Mouse (Mus musculus): ENCODE measurements around the gene Tmem233. TPM values are rescaled to one million over a fixed set of nuclear protein-coding genes. Genes with fewer than 3 reads are reported as not detected.
A peak's percentile ranks its signal among the peaks of the same experiment; 100 is the strongest.

Gene Tmem233
- not detected in 2 replicates for polyA plus RNA-seq (2015; fragmentation: Nextera tagmentation; extraction: Ambion mirVana)

DNA sequence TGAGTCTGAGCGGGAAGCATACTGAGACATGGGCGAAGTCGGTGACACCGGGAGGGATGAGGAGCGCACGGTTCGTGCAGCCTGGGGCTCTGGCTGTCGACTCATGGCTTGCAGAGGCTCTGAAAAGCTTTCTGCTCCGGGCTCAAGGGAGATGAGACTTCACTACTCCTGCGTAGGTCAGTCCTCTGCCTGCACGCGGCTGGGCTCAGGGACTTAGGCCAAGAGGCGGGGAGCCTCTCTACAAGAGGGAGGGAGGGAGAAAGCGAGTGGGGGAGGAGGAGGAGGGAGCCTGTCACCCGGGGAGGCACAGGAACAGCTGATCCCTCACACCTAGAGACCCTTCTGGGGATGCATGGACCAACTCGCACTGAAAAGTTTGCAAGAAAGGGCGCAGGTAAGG is at the start of gene Tmem233:
Gene Tmem233 (minus strand): TSS at position 164 of the 400 bp plus-strand sequence.
- H3K4me3 ChIP-seq (ENCODE audit: low read depth, low read length), result no peak within 1 kb of the TSS
- no peaks in the 10 kb centered on the region for H3K36me3 ChIP-seq (ENCODE audit: control insufficient read depth, insufficient read depth)
- no peaks in the 10 kb centered on the region for H3K4me1 ChIP-seq (replicated peaks; ENCODE audit: control insufficient read depth, insufficient read depth, low read length)
- H3K27me3 ChIP-seq (replicated peaks; ENCODE audit: control insufficient read depth, insufficient read depth, low read length), result no peaks in the 10 kb centered on the region; the same call in 1 of the 2 replicates
- H3K4me2 ChIP-seq (replicated peaks; ENCODE audit: low read depth), result no peak within 1 kb of the TSS
- H3K9ac ChIP-seq (ENCODE audit: low read depth, low read length), result no peak within 1 kb of the TSS
- WGBS, result 15% methylated on average over 17 of the region's 17 CpGs
- TF ChIP-seq CTCF (IDR thresholded peaks at IDR 0.05; ENCODE audit: low read depth), result no peak
- no peaks in the 10 kb centered on the region for H3K9me3 ChIP-seq (ENCODE audit: control insufficient read depth)
- H3K27ac ChIP-seq (ENCODE audit: low read depth, low read length), result no peak within 1 kb of the TSS
- no peak for ATAC-seq

DNA sequence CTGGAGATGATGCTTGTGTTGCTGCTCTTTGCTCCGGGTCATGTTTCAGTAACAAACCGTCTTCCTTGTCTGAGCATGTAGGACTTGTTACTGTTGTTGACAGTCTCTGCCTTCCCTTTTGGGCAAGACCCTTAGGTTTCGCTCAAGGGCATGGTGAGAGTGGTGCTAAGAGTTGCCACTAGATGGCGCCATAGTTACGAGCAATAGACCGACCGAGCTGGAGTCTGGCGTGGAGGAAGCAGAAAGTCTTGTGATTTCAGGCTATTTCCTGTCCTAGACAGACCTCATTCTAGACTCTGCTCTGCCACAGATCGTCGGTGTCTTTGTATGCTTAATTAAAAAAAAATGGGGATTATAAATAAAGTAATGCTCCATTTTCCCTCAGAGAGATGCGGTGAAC is 40.3 kb upstream of the Tmem233 start:
- Histone ChIP-seq H3K36me3 (ENCODE audit: control insufficient read depth, insufficient read depth) (no peaks in the 10 kb centered on the region), H3K9me3 (ENCODE audit: control insufficient read depth) (no peaks in the 10 kb centered on the region), H3K9ac (ENCODE audit: low read depth, low read length) (no peak overlapping the region), H3K4me2 (replicated peaks; ENCODE audit: low read depth) (no peak overlapping the region), H3K4me3 (ENCODE audit: low read depth, low read length) (no peak overlapping the region), H3K27me3 (replicated peaks; ENCODE audit: control insufficient read depth, insufficient read depth, low read length) (no peaks in the 10 kb centered on the region), H3K27ac (ENCODE audit: low read depth, low read length) (no peak overlapping the region), H3K4me1 (replicated peaks; ENCODE audit: control insufficient read depth, insufficient read depth, low read length) (no peaks in the 10 kb centered on the region)
- TF ChIP-seq CTCF (IDR thresholded peaks at IDR 0.05; ENCODE audit: low read depth), result peak; percentile 94
- 12% methylated on average over 11 of the region's 11 CpGs for WGBS
- ATAC-seq, result no peak

DNA sequence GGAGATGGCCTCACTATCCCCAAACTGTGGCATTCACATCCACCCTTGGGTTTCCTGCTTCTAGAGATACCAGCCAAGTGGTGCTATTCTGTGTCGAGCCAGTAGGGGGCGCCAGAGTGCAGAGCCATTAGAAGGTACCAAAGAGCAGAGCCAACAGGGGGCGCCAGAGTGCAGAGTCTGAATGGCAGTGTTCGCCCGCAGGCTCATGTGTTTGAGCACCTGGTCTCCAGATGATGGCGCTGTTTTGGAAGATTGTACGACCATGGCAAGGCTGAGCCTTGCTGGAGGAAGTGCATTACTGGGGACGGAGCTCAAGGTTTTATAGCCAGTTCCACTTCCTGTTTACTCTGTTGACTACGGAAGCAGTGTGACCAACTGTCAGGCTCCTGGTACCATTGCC is 33.5 kb upstream of the Tmem233 start:
- Histone ChIP-seq H3K36me3 (ENCODE audit: control insufficient read depth, insufficient read depth) (no peaks in the 10 kb centered on the region), H3K4me3 (ENCODE audit: low read depth, low read length) (no peak overlapping the region), H3K9ac (ENCODE audit: low read depth, low read length) (no peak overlapping the region), H3K27ac (ENCODE audit: low read depth, low read length) (no peak overlapping the region), H3K4me2 (replicated peaks; ENCODE audit: low read depth) (no peak overlapping the region), H3K9me3 (ENCODE audit: control insufficient read depth) (no peaks in the 10 kb centered on the region), H3K4me1 (replicated peaks; ENCODE audit: control insufficient read depth, insufficient read depth, low read length) (no peaks in the 10 kb centered on the region), H3K27me3 (replicated peaks; ENCODE audit: control insufficient read depth, insufficient read depth, low read length) (no peaks in the 10 kb centered on the region)
- peak; percentile 92 for TF ChIP-seq CTCF (IDR thresholded peaks at IDR 0.05; ENCODE audit: low read depth)
- no peak for ATAC-seq
- 41% methylated on average over 9 of the region's 9 CpGs for WGBS

DNA sequence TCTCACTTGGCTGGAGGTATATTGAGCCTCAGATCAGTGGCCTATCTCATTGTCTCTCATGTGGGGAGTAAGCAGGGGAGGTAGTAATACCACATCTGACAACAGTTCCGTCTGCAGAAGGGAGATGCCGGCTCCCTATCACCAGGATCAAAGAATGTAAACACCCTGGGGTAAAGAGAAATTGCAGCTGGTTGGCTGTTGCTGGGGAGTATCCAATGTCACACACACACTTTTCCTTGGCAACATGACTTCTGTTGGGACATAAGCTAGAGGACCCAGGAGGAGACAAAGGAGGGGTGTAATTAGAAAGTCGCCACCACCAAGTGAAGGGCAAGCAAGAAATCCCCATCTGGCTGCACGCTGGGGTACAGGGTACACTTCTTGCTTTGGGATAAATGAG is 33.1 kb upstream of the Tmem233 start:
- 29% methylated on average over 4 of the region's 4 CpGs for WGBS

DNA sequence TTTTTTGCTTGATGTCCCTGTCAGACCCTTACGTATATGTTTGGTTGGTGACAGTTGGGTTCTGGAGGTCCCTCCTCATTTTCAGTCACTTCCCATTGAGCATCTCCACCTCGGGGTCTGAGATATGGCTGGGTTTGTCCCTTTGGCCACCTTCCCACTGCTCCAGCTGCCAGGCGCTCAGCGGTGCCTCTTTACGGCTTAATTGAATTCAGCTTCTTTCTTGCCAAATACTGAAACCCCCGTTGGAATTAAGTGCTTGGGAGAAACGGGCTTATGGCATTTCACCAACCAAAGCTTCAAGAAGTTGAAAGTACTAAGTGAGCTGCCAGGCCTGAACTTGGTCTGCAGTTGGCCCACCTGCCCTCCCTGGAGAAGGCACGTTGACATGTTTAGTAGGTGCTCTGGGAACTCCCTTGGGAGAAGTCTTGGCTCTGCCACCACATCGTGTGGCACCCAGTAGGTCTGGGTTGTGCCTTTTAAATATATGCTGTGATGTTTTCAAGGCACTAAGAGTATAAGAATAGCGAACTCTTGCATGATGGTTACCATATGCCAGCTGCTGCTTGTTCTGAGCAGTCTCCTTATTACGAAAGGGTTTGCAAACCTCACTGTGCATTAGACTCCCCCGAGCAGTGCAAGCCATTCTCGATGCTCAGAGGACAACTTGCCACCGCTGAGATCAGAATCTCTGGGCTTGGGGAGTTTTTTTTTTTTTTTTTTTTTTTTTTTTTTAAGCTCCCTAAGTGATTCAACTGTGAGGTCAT is 32.2 kb upstream of the Tmem233 start:
- H3K27me3 ChIP-seq (replicated peaks; ENCODE audit: control insufficient read depth, insufficient read depth, low read length), result no peaks in the 10 kb centered on the region
- no peaks in the 10 kb centered on the region for H3K9me3 ChIP-seq (ENCODE audit: control insufficient read depth)
- ATAC-seq, result no peak
- no peaks in the 10 kb centered on the region for H3K4me1 ChIP-seq (replicated peaks; ENCODE audit: control insufficient read depth, insufficient read depth, low read length)
- no peaks in the 10 kb centered on the region for H3K36me3 ChIP-seq (ENCODE audit: control insufficient read depth, insufficient read depth)
- H3K9ac ChIP-seq (ENCODE audit: low read depth, low read length), result no peak overlapping the region
- H3K4me3 ChIP-seq (ENCODE audit: low read depth, low read length), result no peak overlapping the region
- TF ChIP-seq CTCF (IDR thresholded peaks at IDR 0.05; ENCODE audit: low read depth), result no peak
- no peak overlapping the region for H3K4me2 ChIP-seq (replicated peaks; ENCODE audit: low read depth)
- WGBS, result 59% methylated on average over 14 of the region's 14 CpGs
- H3K27ac ChIP-seq (ENCODE audit: low read depth, low read length), result no peak overlapping the region

More for the DNA sequence above, 33.1 kb upstream of the Tmem233 start:
- no peaks in the 10 kb centered on the region for H3K36me3 ChIP-seq (ENCODE audit: control insufficient read depth, insufficient read depth)
- no peak overlapping the region for H3K4me3 ChIP-seq (ENCODE audit: low read depth, low read length)
- no peak overlapping the region for H3K27ac ChIP-seq (ENCODE audit: low read depth, low read length)
- no peaks in the 10 kb centered on the region for H3K9me3 ChIP-seq (ENCODE audit: control insufficient read depth)
- ATAC-seq, result no peak
- no peaks in the 10 kb centered on the region for H3K27me3 ChIP-seq (replicated peaks; ENCODE audit: control insufficient read depth, insufficient read depth, low read length)
- H3K9ac ChIP-seq (ENCODE audit: low read depth, low read length), result no peak overlapping the region
- TF ChIP-seq CTCF (IDR thresholded peaks at IDR 0.05; ENCODE audit: low read depth), result no peak
- no peaks in the 10 kb centered on the region for H3K4me1 ChIP-seq (replicated peaks; ENCODE audit: control insufficient read depth, insufficient read depth, low read length)
- no peak overlapping the region for H3K4me2 ChIP-seq (replicated peaks; ENCODE audit: low read depth)

DNA sequence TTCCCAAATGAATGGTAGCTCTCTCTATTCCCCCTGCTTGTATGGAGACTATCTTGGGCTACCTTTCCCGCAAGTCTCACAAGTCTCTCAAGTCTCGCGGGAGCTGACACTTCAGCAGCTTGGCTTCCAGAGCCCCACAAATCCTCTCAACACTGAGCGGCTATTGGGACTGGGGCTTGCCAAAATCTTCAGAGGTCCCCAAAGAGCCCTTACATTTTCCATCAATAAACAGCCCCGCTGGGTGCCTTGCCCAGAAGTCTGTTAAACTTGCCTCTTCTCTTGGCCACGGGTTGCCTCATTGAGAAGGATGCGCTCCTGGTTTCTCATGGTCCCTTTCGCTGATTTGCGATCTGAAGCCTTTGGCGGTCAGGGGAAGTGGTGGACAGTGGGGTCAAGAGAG is 25.6 kb upstream of the Tmem233 start:
- no peak for TF ChIP-seq CTCF (IDR thresholded peaks at IDR 0.05; ENCODE audit: low read depth)
- no peaks in the 10 kb centered on the region for H3K4me1 ChIP-seq (replicated peaks; ENCODE audit: control insufficient read depth, insufficient read depth, low read length)
- 91% methylated on average over 10 of the region's 10 CpGs for WGBS
- H3K27ac ChIP-seq (ENCODE audit: low read depth, low read length), result no peak overlapping the region
- H3K4me2 ChIP-seq (replicated peaks; ENCODE audit: low read depth), result no peak overlapping the region
- no peaks in the 10 kb centered on the region for H3K27me3 ChIP-seq (replicated peaks; ENCODE audit: control insufficient read depth, insufficient read depth, low read length)
- no peaks in the 10 kb centered on the region for H3K36me3 ChIP-seq (ENCODE audit: control insufficient read depth, insufficient read depth)
- no peak overlapping the region for H3K9ac ChIP-seq (ENCODE audit: low read depth, low read length)
- no peak overlapping the region for H3K4me3 ChIP-seq (ENCODE audit: low read depth, low read length)
- H3K9me3 ChIP-seq (ENCODE audit: control insufficient read depth), result no peaks in the 10 kb centered on the region
- ATAC-seq, result no peak
